Mouse (Mus musculus) liver, embryonic 14.5 days (tissue): ENCODE measurements around the gene Tmem190. TPM values are rescaled to one million over a fixed set of nuclear protein-coding genes. Genes with fewer than 3 reads are reported as not detected.

Experiments used
- ATAC-seq: fragments of 200-750 bp; cut with Nextera tagmentation; 2 replicates; pipeline ENCODE4 v1.8.0; 2017; ENCODE audit warnings: moderate number of reproducible peaks, mild to moderate bottlenecking, moderate library complexity; ENCODE audit not compliant: insufficient read depth
- DNase-seq, 3 experiments: peaks; one replicate each; pipeline ENCODE4 v3.0.0-alpha.2; 2012 to 2013; ENCODE audit warnings: low read depth in 3 of 3, low spot score in 3 of 3
- H3K27ac ChIP-seq: fragments of 300-500 bp; sonication (generic); 2 replicates; pipeline ENCODE4 v1.5.1; 2014; ENCODE audit warnings: moderate library complexity, mild to moderate bottlenecking, control low read depth, inconsistent platforms
- H3K27me3 ChIP-seq: fragments of 300-500 bp; sonication (generic); 2 replicates; pipeline ENCODE4 v1.6.1; 2014; ENCODE audit warnings: mild to moderate bottlenecking, low read length, moderate library complexity; ENCODE audit not compliant: control insufficient read depth, insufficient read depth
- H3K36me3 ChIP-seq: fragments of 300-500 bp; sonication (generic); replicated peaks from 2 replicates; pipeline ENCODE4 v1.6.1; 2014; ENCODE audit warnings: low read depth; ENCODE audit not compliant: control insufficient read depth, insufficient read depth
- H3K4me1 ChIP-seq, 2 experiments: fragments of 200-500 bp in 1 of 2; fragments of 300-500 bp in 1 of 2; sonication (generic) in 1 of 2; replicated peaks; 2 replicates each; pipeline ENCODE4 v1.6.1; 2012 to 2014; ENCODE audit warnings: antibody characterized with exemption in 1 of 2, inconsistent platforms in 1 of 2, low read length in 1 of 2; ENCODE audit not compliant: control insufficient read depth in 2 of 2, insufficient read depth in 2 of 2
- H3K4me2 ChIP-seq: fragments of 300-500 bp; sonication (generic); 2 replicates; pipeline ENCODE4 v1.6.1; 2014; ENCODE audit warnings: low read depth, mild to moderate bottlenecking, control low read depth, moderate library complexity
- H3K4me3 ChIP-seq, 2 experiments: fragments of 200-500 bp in 1 of 2; fragments of 300-500 bp in 1 of 2; sonication (generic) in 1 of 2; 2 replicates each; pipeline ENCODE4 v1.5.1; 2012 to 2014; ENCODE audit warnings: low read depth in 2 of 2, low read length in 2 of 2, mild to moderate bottlenecking in 2 of 2, control low read depth in 1 of 2, inconsistent platforms in 1 of 2, moderate library complexity in 1 of 2; ENCODE audit not compliant: insufficient read depth in 1 of 2
- H3K9ac ChIP-seq: fragments of 300-500 bp; sonication (generic); replicated peaks from 2 replicates; pipeline ENCODE4 v1.6.1; 2014; ENCODE audit warnings: mild to moderate bottlenecking, control low read depth, moderate library complexity
- H3K9me3 ChIP-seq: fragments of 300-500 bp; sonication (generic); 2 replicates; pipeline ENCODE4 v1.6.1; 2016; ENCODE audit warnings: low read length, mixed read lengths; ENCODE audit not compliant: control insufficient read depth
- CTCF ChIP-seq: IDR thresholded peaks from 2 replicates; pipeline ENCODE4 v1.5.1; 2016; ENCODE audit warnings: antibody characterized with exemption, low read depth, control low read depth
- EP300 ChIP-seq: IDR thresholded peaks from 2 replicates; pipeline ENCODE4 v1.6.1; 2016; ENCODE audit warnings: antibody characterized with exemption, low read depth
- WGBS: fragments of 180-500 bp; shearing (Covaris S2); extraction: QIAGEN DNeasy Blood & Tissue Kit; methylation state at CpG from one replicate; pipeline ENCODE4 v1.1.7; 2014; ENCODE audit not compliant: insufficient replicate concordance; 5-methylcytosine and 5-hydroxymethylcytosine counted together
- polyA plus RNA-seq, 2 experiments: library from polyadenylated mRNA; depleted of rRNA in 1 of 2; stranded (reverse) in 1 of 2; unstranded in 1 of 2; fragments of >200 nt; fragmentation: Nextera tagmentation in 1 of 2; extraction: Ambion mirVana in 1 of 2; gene quantifications; 2 replicates each; pipeline versions ENCODE4 v1.2.1 to v1.2.3; 2012 to 2014

Tmem190 gene
- polyA plus RNA-seq (2012; rRNA removed) (not detected in 2 replicates), polyA plus RNA-seq (2014; fragmentation: Nextera tagmentation; extraction: Ambion mirVana) (not detected in 2 replicates)

DNA sequence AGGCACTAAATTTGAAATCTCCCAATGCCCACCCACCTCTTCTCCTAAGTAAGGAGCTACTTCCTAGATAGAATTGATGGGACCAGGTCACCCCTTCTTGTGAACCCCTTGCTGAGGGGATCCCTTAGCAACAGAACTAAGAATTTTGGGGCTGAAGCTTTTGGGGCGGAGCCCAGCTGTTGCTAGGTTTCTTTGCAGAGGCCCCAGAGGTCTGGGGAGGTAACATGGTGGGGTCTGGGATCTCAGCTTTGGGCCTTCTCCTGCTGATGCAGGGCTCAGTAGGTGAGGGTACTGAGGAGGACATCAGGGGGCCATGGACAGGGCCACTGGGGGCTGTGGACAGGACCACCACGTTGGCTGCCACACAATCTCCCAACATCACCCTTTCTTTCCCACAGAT is at the start of gene Tmem190, which contains the start of gene Il11:
Tmem190 (plus strand) TSS at position 179 of the 400 bp plus-strand sequence.
Il11 (minus strand) TSS at position 101 of the 400 bp plus-strand sequence.
- Histone ChIP-seq H3K4me3 (no peak within 1 kb of the TSS), H3K4me2 (peak within 1 kb of the TSS; percentile 20; the same call in 1 of the 2 replicates), H3K27me3 (peaks cover 16% of the 10 kb centered on the region), H3K36me3 (no peaks in the 10 kb centered on the region), H3K27ac (no peak within 1 kb of the TSS), H3K9ac (no peak within 1 kb of the TSS), H3K9me3 (no peaks in the 10 kb centered on the region), H3K4me1 (peaks cover 4 to 9% of the 10 kb centered on the region in 2 experiments)
- DNase-seq (no peak), ATAC-seq (no peak)
- TF ChIP-seq CTCF (no peak), EP300 (no peak)
- WGBS, result 60% methylated on average over 2 of the region's 2 CpGs

DNA sequence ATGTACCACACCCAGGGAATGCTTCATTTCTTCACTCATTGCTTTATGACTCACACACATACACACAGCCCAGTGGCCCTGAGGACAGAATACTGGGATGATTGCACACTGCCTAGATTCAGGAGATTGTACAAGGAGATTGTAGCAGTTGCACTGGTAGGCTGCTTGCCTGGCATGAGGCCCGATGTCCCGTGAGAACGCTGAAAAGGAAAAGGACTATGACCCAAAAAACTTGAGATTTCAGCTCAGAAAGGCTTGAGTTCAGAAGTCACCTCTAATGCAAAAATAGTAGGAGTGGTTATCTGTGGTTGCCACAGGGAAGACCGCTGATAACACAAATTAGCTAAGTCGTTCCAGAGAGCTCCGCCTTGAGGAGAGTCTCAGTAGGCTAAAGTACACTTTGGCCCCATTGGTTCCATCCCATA is 49.8 kb upstream of the Tmem190 start:
- Histone ChIP-seq H3K9me3 (no peaks in the 10 kb centered on the region), H3K4me3 (no peak overlapping the region), H3K36me3 (no peaks in the 10 kb centered on the region), H3K4me2 (peak overlapping the region; percentile 34), H3K27me3 (no peaks in the 10 kb centered on the region), H3K9ac (peak overlapping the region; percentile 20; the same call in 1 of the 2 replicates), H3K4me1 (peaks cover 12 to 14% of the 10 kb centered on the region in 2 experiments), H3K27ac (peak overlapping the region; percentile 46; the same call in 1 of the 2 replicates)
- peak; percentile 53; the same call in 1 of the 2 replicates for TF ChIP-seq CTCF
- TF ChIP-seq EP300, result peak; percentile 66
- ATAC-seq (peak; percentile 82), DNase-seq (no peak)
- 21% methylated on average over 6 of the region's 6 CpGs for WGBS

DNA sequence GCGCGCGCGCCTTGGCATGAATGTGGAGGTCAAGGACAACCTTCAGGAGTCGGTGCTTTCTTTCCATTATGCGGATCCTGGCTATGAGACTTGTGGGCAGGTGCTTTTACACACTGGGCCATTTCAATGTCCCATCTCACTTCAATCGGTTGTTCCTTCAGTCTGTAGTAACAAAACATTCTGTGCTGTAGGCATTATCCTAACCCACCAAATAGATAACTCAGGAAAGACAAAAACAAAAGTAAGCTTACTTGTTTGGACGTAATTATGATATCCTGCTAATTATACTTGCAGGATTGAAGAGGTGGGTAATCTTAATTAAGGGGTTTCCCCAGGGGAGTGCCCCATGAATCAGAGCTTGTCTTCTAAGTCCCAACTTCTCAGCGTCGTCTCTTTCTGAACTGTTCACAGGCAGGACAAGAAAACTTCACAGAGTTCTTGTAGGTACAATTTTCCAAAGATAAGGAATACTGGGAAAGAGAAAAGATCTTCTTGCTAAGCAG is 43.6 kb upstream of the Tmem190 start:
- Histone ChIP-seq H3K36me3 (no peaks in the 10 kb centered on the region; the same call in none of the 2 replicates), H3K4me1 (peaks cover 26 to 30% of the 10 kb centered on the region in 2 experiments), H3K9me3 (no peaks in the 10 kb centered on the region), H3K27me3 (no peaks in the 10 kb centered on the region), H3K27ac (no peak overlapping the region; the same call in 1 of the 2 replicates), H3K4me3 (peak overlapping the region; percentile 50 to 69), H3K9ac (0 out of 2 replicates have a peak overlapping the region, but pooled peaks have one; percentile 7), H3K4me2 (peak overlapping the region; percentile 95)
- ATAC-seq, result no peak
- 58% methylated on average over 10 of the region's 10 CpGs for WGBS
- TF ChIP-seq EP300, result no peak
- no peak for TF ChIP-seq CTCF
- DNase-seq, result no peak

DNA sequence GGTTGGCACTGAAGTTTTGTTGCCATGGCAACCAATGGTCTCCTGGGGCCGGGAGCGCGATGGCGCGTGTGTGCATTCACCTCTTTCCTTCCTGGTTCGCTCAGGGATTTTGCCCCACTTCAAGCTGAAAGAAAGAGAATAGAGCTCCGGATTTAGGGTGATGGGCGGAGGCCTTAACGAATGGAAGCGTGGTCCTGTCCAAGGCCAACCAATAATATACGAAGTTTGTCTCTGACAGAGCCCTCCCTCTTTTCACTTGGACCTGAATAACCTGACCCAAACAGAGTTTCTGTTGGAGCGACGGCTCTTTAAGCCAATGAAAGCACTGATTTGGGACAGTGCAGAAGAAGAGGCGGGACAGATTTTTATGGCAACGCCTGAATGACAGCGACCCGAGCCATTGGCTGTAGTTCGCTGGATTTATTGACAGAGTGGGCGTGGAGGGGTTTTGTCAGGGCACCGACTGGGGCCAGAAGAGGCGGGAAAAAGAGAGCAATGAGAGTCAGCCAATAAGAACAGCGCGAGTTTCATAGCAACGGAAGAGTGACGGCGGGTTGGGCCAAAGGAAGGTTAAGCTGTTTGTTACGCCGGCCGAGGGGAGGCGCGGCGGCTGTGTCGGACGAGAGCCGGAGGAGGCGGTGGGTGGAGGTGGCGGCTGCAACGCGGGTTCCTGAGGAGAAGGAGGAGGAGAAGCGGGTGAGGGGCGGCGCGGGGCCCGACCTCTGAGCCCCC is 43.0 kb upstream of the Tmem190 start, which contains the start of gene Kmt5c:
Kmt5c (plus strand) TSS at position 572 of the 732 bp plus-strand sequence.
- Histone ChIP-seq H3K9me3 (no peaks in the 10 kb centered on the region), H3K36me3 (peaks cover 3% of the 10 kb centered on the region), H3K27me3 (no peaks in the 10 kb centered on the region), H3K4me2 (peak within 1 kb of the TSS; percentile 95), H3K4me1 (peaks cover 32 to 36% of the 10 kb centered on the region in 2 experiments), H3K27ac (peak within 1 kb of the TSS; percentile 74), H3K9ac (peak within 1 kb of the TSS; percentile 76), H3K4me3 (peak within 1 kb of the TSS; percentile 69 to 99)
- DNase-seq (peak; percentile 98 to 99 (median 99)), ATAC-seq (peak; percentile 86)
- TF ChIP-seq EP300 (peak; percentile 38; the same call in 1 of the 2 replicates), CTCF (peak; percentile 64)
- WGBS, result under 1% methylated on average over 37 of the region's 44 CpGs

DNA sequence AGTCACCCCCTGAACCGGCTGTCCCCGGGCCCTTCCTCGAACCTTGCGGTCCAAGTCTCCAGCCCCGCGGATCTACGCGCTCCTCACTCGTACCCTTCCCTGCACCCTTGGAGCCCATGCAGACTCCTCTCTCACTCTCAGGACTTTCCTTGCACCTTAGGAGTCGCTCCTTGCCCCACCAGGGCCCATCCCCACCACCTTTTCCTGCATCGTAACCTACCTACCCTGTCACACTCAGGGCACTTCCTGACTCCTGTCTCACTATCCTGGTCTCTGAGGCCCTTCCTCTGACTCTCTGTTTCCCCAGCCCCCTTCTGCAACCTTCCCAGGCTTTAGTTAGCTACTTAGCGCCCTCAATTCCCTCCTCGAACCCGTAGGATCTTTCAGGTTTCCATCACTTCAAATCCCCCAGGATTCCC is 42.4 kb upstream of the Tmem190 start:
- Histone ChIP-seq H3K9ac (peak overlapping the region; percentile 76), H3K36me3 (peaks cover 4% of the 10 kb centered on the region), H3K27ac (peak overlapping the region; percentile 74), H3K4me1 (peaks cover 37 to 41% of the 10 kb centered on the region in 2 experiments), H3K27me3 (no peaks in the 10 kb centered on the region), H3K9me3 (no peaks in the 10 kb centered on the region), H3K4me2 (peak overlapping the region; percentile 95), H3K4me3 (peak overlapping the region; percentile 69 to 99)
- no peak for DNase-seq
- peak; percentile 11 for ATAC-seq
- TF ChIP-seq EP300, result no peak
- no peak for TF ChIP-seq CTCF
- WGBS, result under 1% methylated on average over 14 of the region's 14 CpGs
